Mouse (Mus musculus): ENCODE results near the gene Slc9c1.

The Slc9c1 gene

DNA sequence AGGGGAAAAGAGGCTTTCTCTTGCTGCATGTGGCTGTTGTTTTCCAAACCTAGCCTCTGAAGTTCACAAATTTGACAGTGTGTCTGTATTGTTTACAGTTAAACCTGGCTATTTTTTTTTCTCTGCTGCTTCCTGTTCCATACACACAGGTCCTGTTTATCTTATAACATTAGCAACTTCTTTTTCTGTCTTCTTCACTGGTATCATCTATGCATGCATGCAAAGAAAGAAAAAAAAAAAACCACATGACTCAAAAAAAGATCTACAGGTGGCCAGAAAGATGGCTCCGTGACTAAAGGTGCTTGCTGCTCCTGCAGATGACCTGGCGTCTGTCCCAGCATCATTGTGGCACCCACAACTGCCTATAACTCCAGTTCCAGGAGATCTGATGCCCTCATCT lies 90.2 kb downstream of the Slc9c1 start:
- DNase-seq (ENCODE audit: low spot score) = no peak

- no peak for DNase-seq (ENCODE audit: low spot score)
Observed at GRCm38 (mm10) chr16:45629497-45630105, 94.5 kb downstream of the Slc9c1 start.

GRCm38 (mm10) chr16:45630347-45630960 lies 95.3 kb downstream of the Slc9c1 start:
- DNase-seq (ENCODE audit: low spot score) = peak; percentile 4

GRCm38 (mm10) chr16:45632420-45632819 lies 97.3 kb downstream of the Slc9c1 start:
- DNase-seq (ENCODE audit: low spot score) = no peak

GRCm38 (mm10) chr16:45635826-45636225 lies 100.7 kb downstream of the Slc9c1 start:
- DNase-seq (ENCODE audit: low spot score) = no peak

DNA sequence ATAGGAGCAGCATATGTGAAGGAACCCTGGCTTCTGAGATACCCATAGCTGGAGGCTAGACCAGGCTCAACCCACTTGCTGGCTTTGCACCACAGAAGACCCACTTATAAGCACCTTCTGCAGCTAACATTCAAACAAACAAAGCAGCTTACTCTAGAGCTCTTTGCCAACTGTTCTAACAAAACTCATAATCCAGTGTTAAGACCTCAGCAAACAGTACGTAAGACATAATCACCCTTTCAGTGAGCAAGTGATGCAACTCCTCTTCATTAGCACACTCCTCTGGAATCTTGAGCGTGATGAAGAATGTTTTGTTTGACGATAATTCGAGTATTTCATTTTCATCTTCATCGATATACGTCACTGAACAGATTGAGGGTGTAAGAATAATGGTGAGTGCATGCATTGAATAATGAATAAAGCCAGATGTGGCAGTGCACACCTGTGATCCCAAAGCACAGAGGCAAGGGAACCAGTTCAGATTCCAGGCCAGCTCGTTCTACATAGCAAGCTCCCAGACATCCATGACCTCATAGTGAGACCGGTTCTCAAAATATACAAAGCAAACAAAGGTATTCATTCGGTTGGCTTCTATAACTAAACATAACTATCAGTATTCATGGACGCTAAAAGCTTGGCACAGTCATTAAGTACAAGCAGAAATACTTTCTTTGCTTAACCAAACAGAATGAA lies 105.1 kb downstream of the Slc9c1 start:
- no peak for DNase-seq (ENCODE audit: low spot score)

GRCm38 (mm10) chr16:45641301-45641700 lies 106.2 kb downstream of the Slc9c1 start:
- DNase-seq (ENCODE audit: low spot score) = no peak

- no peak for DNase-seq (ENCODE audit: low spot score)
Observed at GRCm38 (mm10) chr16:45643944-45644343, 108.8 kb downstream of the Slc9c1 start.

DNA sequence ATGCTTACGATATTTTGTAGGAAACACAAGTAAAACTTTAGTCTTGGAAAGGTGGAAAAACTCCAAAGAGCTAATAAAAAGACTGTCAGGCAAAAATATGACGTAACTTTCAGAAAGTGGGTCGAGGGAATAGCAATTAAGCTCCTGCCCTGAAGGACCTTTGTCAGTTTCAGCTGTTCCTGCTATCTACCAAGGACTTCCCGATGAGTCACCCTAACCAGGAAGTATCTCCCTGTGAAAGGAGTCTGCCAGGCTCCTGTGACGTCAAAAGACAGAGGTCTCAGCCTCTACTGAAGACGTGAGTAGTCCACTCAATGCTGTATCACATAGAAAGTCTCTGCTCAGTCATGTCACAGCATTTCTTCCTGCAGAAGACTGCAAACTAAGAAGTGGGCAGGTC lies 109.3 kb downstream of the Slc9c1 start:
- DNase-seq (ENCODE audit: low spot score) = no peak

GRCm38 (mm10) chr16:45651497-45651896 lies 116.4 kb downstream of the Slc9c1 start:
- no peak for DNase-seq (ENCODE audit: low spot score)

- DNase-seq (ENCODE audit: low spot score) = no peak
Observed at GRCm38 (mm10) chr16:45653009-45653933, 118.2 kb downstream of the Slc9c1 start.

DNA sequence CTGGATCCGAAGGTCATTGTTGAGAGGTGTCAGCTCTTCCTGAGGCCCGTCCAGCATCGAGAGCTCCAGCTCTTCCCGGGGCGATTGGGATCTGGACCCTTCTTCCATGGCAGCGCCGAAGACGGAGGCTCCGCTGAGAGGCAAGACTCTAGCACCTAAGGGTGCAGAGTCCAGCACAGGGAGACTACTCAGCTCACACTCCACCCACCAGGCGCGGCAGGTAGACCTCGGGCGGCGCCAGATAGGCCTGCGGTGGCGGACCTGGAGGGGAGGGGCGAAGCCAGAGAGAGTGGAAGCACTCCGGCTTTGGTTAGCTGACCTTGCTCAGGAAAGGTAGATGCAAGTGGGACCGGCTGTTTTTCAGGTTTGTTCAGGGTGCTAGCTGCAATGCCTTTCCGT lies 118.8 kb downstream of the Slc9c1 start, which contains the start of gene BC016579:
Gene BC016579 (minus strand): TSS at position 135 of the 399 bp plus-strand sequence.
- DNase-seq (ENCODE audit: low spot score) = no peak

DNA sequence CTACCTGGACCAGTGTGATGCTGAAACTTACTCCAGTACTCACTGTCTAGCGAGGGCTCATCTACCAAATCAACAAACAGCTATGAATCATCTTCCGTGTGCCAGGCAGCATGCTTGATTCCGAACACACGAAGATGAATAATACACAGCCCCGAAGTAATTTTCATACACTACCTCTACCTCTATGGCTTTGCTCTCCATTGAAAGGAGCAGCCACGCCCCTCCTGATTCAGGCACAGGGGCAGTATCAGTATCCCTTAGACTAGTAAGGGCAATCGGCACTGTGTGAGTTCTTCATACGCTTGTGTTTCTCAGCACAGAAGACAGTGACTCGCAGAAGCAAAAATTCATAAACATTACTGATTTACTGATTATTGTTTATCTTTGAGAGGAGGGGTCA lies 119.4 kb downstream of the Slc9c1 start:
- DNase-seq (ENCODE audit: low spot score) = no peak
